Mouse (Mus musculus) right cerebral cortex, postnatal 10 days (tissue): ENCODE data around the gene Cutc.

Experiments used
- DNase-seq, 2 experiments: peaks; one replicate each; pipeline ENCODE4 v3.0.0; 2021; ENCODE audit warnings: low spot score in 2 of 2

Gene Cutc

GRCm38 (mm10) chr19:43793951-43794350 is 41.2 kb downstream of the Cutc start:
- no peak for DNase-seq

GRCm38 (mm10) chr19:43795511-43795910 is 42.7 kb downstream of the Cutc start:
- DNase-seq, result no peak

- no peak for DNase-seq
Observed at GRCm38 (mm10) chr19:43797216-43797615, 44.4 kb downstream of the Cutc start.

DNA sequence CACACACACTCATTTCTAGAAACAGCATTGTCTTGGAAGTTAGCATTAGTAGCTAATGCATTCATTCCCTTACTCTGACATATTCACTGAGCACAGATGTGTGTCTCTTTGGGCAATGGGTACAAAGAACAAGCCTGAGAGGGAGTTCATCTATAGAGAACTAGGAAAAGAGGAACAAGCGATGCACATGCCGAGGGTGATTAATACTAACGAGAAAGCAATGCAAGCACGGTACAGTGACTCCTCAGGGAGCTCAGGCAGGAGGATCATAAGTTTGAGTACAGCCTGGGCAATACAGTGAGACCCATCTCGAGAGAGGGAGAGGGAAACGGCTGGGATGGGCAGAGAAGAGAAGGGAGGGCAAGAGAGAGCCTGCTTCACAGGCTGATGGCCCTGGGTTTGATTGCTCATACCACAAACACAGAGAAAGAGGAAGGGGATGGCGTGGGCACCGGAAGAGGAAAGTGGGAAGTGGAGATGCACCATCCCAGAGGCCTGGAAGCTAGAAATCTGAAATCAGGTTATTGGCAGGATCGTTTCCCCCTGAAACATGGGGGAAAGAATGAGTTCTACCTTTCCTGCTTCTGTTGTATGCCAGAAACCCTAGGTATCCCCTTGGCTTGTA is 48.7 kb downstream of the Cutc start:
- DNase-seq, result no peak

DNA sequence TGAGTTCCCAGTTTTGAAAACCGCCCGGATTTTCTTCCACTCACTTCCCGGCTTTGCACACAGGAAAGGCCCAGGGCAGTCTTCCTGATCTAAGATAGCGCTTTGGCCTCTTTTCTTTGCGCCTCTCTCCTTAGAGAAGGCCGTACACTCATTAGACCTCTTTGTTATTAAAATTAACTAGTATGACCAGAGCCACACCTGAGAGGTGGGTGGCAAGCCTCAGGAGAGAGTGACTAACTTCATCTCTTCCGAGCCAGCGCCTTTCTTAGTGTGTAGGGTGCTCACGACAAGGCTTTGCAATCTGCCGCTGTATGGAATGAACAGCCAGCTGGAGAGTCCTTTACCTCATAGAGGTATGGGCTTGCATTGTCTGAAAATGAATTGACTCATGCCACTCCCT is 51.1 kb downstream of the Cutc start:
- DNase-seq, result no peak

GRCm38 (mm10) chr19:43809331-43809730 is 56.5 kb downstream of the Cutc start:
- DNase-seq, result no peak

GRCm38 (mm10) chr19:43811419-43811818 is 58.6 kb downstream of the Cutc start:
- no peak for DNase-seq

- no peak for DNase-seq
Observed at GRCm38 (mm10) chr19:43813315-43813714, 60.5 kb downstream of the Cutc start.

DNA sequence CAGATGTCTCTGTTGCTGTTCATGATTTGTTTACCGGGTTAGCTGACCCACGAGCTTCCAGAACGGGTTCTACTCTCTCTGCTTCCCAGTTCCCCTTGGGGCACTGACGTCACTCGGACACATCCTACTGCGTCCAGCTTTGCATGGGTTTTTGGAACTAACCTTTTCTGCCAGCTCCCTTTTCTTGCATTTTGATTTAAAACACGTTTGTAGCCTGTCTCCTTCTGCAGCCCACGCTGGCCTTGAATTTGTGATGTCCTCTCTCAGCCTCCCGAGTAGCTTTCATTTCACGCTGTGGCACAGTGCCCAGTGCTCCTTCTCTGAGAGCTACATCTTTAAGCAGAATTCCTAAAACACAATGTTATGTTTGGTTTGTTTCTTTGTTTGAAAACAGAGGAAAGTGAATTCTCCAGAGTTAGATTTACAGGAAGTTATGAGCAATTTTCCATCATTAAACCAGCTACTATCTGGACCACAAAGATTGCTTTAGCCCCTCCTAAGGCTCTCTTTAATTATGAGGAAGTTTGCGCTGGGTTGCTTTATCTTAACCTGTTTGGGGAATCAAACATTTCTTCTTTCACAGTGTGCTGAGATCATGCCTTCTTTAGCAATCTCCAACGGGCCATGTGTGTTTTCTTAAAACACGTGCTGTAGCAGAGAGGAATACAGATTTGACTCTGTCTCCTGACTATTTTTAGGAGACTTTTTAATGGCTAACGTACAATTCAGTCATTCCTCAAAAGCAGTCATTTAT is 63.0 kb downstream of the Cutc start:
- DNase-seq, result peak; percentile 50 to 52
